Mouse (Mus musculus) G1E (cell line): ENCODE measurements around the gene Scarb1.

Experiments used
- CTCF ChIP-seq: IDR thresholded peaks from 2 replicates; pipeline ENCODE4 v1.5.1; 2012; ENCODE audit warnings: low read depth, low read length, inconsistent platforms, mixed read lengths
- GATA1 ChIP-seq: IDR thresholded peaks from 2 replicates; pipeline ENCODE4 v1.6.1; 2012; ENCODE audit warnings: borderline replicate concordance, low read length, inconsistent platforms, mixed read lengths
- POLR2AphosphoS5 ChIP-seq: IDR thresholded peaks from 2 replicates; pipeline ENCODE4 v1.6.1; 2012; ENCODE audit warnings: low read depth, low read length, inconsistent platforms; ENCODE audit not compliant: insufficient replicate concordance
- TAL1 ChIP-seq: conservative IDR thresholded peaks from 2 replicates; pipeline ENCODE4 v1.6.1; 2012; ENCODE audit warnings: low read depth, low read length, inconsistent platforms, mixed read lengths

DNA sequence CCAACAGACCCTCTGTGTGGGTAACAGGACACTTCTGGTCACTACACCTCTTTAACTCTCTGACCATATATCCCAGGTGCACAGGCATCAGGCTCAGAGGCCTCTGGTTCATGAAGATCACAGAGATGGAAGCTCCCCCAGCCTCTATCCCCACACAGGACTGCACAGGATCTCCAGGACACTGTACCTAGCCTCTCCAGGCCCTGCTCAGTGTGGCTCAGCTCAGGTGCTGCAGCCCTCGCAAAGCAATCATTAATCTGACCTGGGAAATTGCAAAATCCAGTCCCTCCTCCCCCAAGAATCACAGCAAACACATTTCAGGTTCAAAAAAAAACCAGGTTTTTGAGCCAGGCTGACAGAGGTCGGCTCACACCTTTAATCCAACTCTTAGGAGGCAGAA is 29.9 kb downstream of the Scarb1 start:
- TF ChIP-seq CTCF = no peak
- TF ChIP-seq TAL1 = no peak
- no peak for TF ChIP-seq GATA1
- TF ChIP-seq POLR2AphosphoS5 = no peak
